Mouse (Mus musculus) lung, adult 2 months (tissue): Measurements from ENCODE around the gene 6330409D20Rik. TPM values are rescaled to one million over a fixed set of nuclear protein-coding genes. Genes with fewer than 3 reads are reported as not detected.

Source experiments
- DNase-seq: peaks from one replicate; pipeline ENCODE4 v3.0.0; 2022
- H3K4me1 ChIP-seq: fragments of 200-500 bp; 2 replicates; pipeline ENCODE4 v1.6.1; 2011; ENCODE audit warnings: low read length; ENCODE audit not compliant: control insufficient read depth, insufficient read depth
- H3K4me3 ChIP-seq: fragments of 200-500 bp; replicated peaks from 2 replicates; pipeline ENCODE3; 2011; ENCODE audit warnings: low read depth, mild to moderate bottlenecking, control low read depth, low read length; ENCODE audit errors: extremely low read depth
- CTCF ChIP-seq: fragments of 200-500 bp; IDR thresholded peaks from 2 replicates; pipeline ENCODE4 v1.5.1; 2011; ENCODE audit warnings: mild to moderate bottlenecking, low read length, control low read depth; ENCODE audit not compliant: insufficient read depth
- POLR2A ChIP-seq: fragments of 200-500 bp; IDR thresholded peaks from 2 replicates; pipeline ENCODE4 v1.6.1; 2011; ENCODE audit warnings: low read depth, mild to moderate bottlenecking, control low read depth, low read length, borderline replicate concordance; ENCODE audit errors: extremely low read depth
- WGBS: fragments of 180-500 bp; shearing (Covaris S2); methylation state at CpG from one replicate; pipeline ENCODE4 v1.1.7; 2018; 5-methylcytosine and 5-hydroxymethylcytosine counted together
- polyA plus RNA-seq: library from polyadenylated mRNA; depleted of rRNA; stranded (reverse); fragments of >200 nt; gene quantifications from 2 replicates; pipeline ENCODE4 v1.2.3, GENCODE M21; 2012; rRNA removed

Gene 6330409D20Rik
- polyA plus RNA-seq, 1 experiment: 0.18 TPM

GRCm38 (mm10) chr2:32682721-32683417 lies 57.9 kb downstream of the 6330409D20Rik start:
- DNase-seq: no peak
- Histone ChIP-seq H3K4me3 (no peak overlapping the region), H3K4me1 (no peaks in the 10 kb centered on the region)
- no peak for TF ChIP-seq CTCF
- TF ChIP-seq POLR2A: no peak
- 72% methylated on average over 14 of the region's 14 CpGs for WGBS

Other genes with a start within 250 kb of the 6330409D20Rik start
- 23.7 and 24.0 TPM in 2 replicates for gene Fam102a, start 205.7 kb downstream of the 6330409D20Rik start, polyA plus RNA-seq
- 116 and 118 TPM in 2 replicates for gene Dpm2, start 170.2 kb downstream of the 6330409D20Rik start, polyA plus RNA-seq
- gene Pip5kl1, start 166.2 kb downstream of the 6330409D20Rik start, polyA plus RNA-seq: 0.12 and 0.55 TPM in 2 replicates
- gene 9430097D07Rik, start 165.3 kb downstream of the 6330409D20Rik start, polyA plus RNA-seq: not detected in 2 replicates
- gene St6galnac4, start 153.9 kb downstream of the 6330409D20Rik start, polyA plus RNA-seq: 39.5 and 40.4 TPM in 2 replicates
- 59.0 and 59.8 TPM in 2 replicates for gene St6galnac6, start 141.3 kb downstream of the 6330409D20Rik start, polyA plus RNA-seq
- gene Ak1, start 119.3 kb downstream of the 6330409D20Rik start, polyA plus RNA-seq: 27.6 and 65.9 TPM in 2 replicates
- 713 and 858 TPM in 2 replicates for gene Eng, start 94.4 kb downstream of the 6330409D20Rik start, polyA plus RNA-seq
- gene Fpgs, start 36.9 kb downstream of the 6330409D20Rik start, polyA plus RNA-seq: 42.1 and 42.3 TPM in 2 replicates
- 103 and 137 TPM in 2 replicates for gene Cdk9, start 27.9 kb downstream of the 6330409D20Rik start, polyA plus RNA-seq
- 167 and 260 TPM in 2 replicates for gene Sh2d3c, start 20.0 kb downstream of the 6330409D20Rik start, polyA plus RNA-seq
- 65.3 and 67.8 TPM in 2 replicates for gene Tor2a, start 16.2 kb upstream of the 6330409D20Rik start, polyA plus RNA-seq
- 9.7 and 12.0 TPM in 2 replicates for gene Ttc16, start 34.6 kb upstream of the 6330409D20Rik start, polyA plus RNA-seq
- gene Ptrh1, start 34.8 kb upstream of the 6330409D20Rik start, polyA plus RNA-seq: 5.6 and 10.7 TPM in 2 replicates
- gene Cfap157, start 43.4 kb upstream of the 6330409D20Rik start, polyA plus RNA-seq: 2.1 and 2.4 TPM in 2 replicates
- gene Stxbp1, start 106.2 kb upstream of the 6330409D20Rik start, polyA plus RNA-seq: 26.3 and 37.9 TPM in 2 replicates
- 205 and 224 TPM in 2 replicates for gene Fam129b, start 135.1 kb upstream of the 6330409D20Rik start, polyA plus RNA-seq
- gene Rpl12, start 220.5 kb upstream of the 6330409D20Rik start, polyA plus RNA-seq: 190 and 241 TPM in 2 replicates
- 17.4 and 18.4 TPM in 2 replicates for gene Lrsam1, start 220.6 kb upstream of the 6330409D20Rik start, polyA plus RNA-seq
- 48.4 and 65.1 TPM in 2 replicates for gene Slc2a8, start 241.1 kb upstream of the 6330409D20Rik start, polyA plus RNA-seq